Mouse (Mus musculus) liver, embryonic 14.5 days (tissue): ENCODE data around the gene C3. TPM values are rescaled to one million over a fixed set of nuclear protein-coding genes. Genes with fewer than 3 reads are reported as not detected.

Experiments
- ATAC-seq: fragments of 200-750 bp; cut with Nextera tagmentation; 2 replicates; pipeline ENCODE4 v1.8.0; 2017; ENCODE audit warnings: moderate number of reproducible peaks, mild to moderate bottlenecking, moderate library complexity; ENCODE audit not compliant: insufficient read depth
- DNase-seq, 3 experiments: peaks; one replicate each; pipeline ENCODE4 v3.0.0-alpha.2; 2012 to 2013; ENCODE audit warnings: low read depth in 3 of 3, low spot score in 3 of 3
- H3K27ac ChIP-seq: fragments of 300-500 bp; sonication (generic); 2 replicates; pipeline ENCODE4 v1.5.1; 2014; ENCODE audit warnings: moderate library complexity, mild to moderate bottlenecking, control low read depth, inconsistent platforms
- H3K27me3 ChIP-seq: fragments of 300-500 bp; sonication (generic); 2 replicates; pipeline ENCODE4 v1.6.1; 2014; ENCODE audit warnings: mild to moderate bottlenecking, low read length, moderate library complexity; ENCODE audit not compliant: control insufficient read depth, insufficient read depth
- H3K36me3 ChIP-seq: fragments of 300-500 bp; sonication (generic); replicated peaks from 2 replicates; pipeline ENCODE4 v1.6.1; 2014; ENCODE audit warnings: low read depth; ENCODE audit not compliant: control insufficient read depth, insufficient read depth
- H3K4me1 ChIP-seq, 2 experiments: fragments of 200-500 bp in 1 of 2; fragments of 300-500 bp in 1 of 2; sonication (generic) in 1 of 2; replicated peaks; 2 replicates each; pipeline ENCODE4 v1.6.1; 2012 to 2014; ENCODE audit warnings: antibody characterized with exemption in 1 of 2, inconsistent platforms in 1 of 2, low read length in 1 of 2; ENCODE audit not compliant: control insufficient read depth in 2 of 2, insufficient read depth in 2 of 2
- H3K4me2 ChIP-seq: fragments of 300-500 bp; sonication (generic); 2 replicates; pipeline ENCODE4 v1.6.1; 2014; ENCODE audit warnings: low read depth, mild to moderate bottlenecking, control low read depth, moderate library complexity
- H3K4me3 ChIP-seq, 2 experiments: fragments of 200-500 bp in 1 of 2; fragments of 300-500 bp in 1 of 2; sonication (generic) in 1 of 2; 2 replicates each; pipeline ENCODE4 v1.5.1; 2012 to 2014; ENCODE audit warnings: low read depth in 2 of 2, low read length in 2 of 2, mild to moderate bottlenecking in 2 of 2, control low read depth in 1 of 2, inconsistent platforms in 1 of 2, moderate library complexity in 1 of 2; ENCODE audit not compliant: insufficient read depth in 1 of 2
- H3K9ac ChIP-seq: fragments of 300-500 bp; sonication (generic); replicated peaks from 2 replicates; pipeline ENCODE4 v1.6.1; 2014; ENCODE audit warnings: mild to moderate bottlenecking, control low read depth, moderate library complexity
- H3K9me3 ChIP-seq: fragments of 300-500 bp; sonication (generic); 2 replicates; pipeline ENCODE4 v1.6.1; 2016; ENCODE audit warnings: low read length, mixed read lengths; ENCODE audit not compliant: control insufficient read depth
- CTCF ChIP-seq: IDR thresholded peaks from 2 replicates; pipeline ENCODE4 v1.5.1; 2016; ENCODE audit warnings: antibody characterized with exemption, low read depth, control low read depth
- EP300 ChIP-seq: IDR thresholded peaks from 2 replicates; pipeline ENCODE4 v1.6.1; 2016; ENCODE audit warnings: antibody characterized with exemption, low read depth
- WGBS: fragments of 180-500 bp; shearing (Covaris S2); extraction: QIAGEN DNeasy Blood & Tissue Kit; methylation state at CpG from one replicate; pipeline ENCODE4 v1.1.7; 2014; ENCODE audit not compliant: insufficient replicate concordance; 5-methylcytosine and 5-hydroxymethylcytosine counted together
- polyA plus RNA-seq, 2 experiments: library from polyadenylated mRNA; depleted of rRNA in 1 of 2; stranded (reverse) in 1 of 2; unstranded in 1 of 2; fragments of >200 nt; fragmentation: Nextera tagmentation in 1 of 2; extraction: Ambion mirVana in 1 of 2; gene quantifications; 2 replicates each; pipeline versions ENCODE4 v1.2.1 to v1.2.3; 2012 to 2014

Gene C3
- polyA plus RNA-seq, 2 experiments = 205 to 240 TPM

GRCm38 (mm10) chr17:57247393-57248200 is 19.7 kb upstream of the C3 start:
- Histone ChIP-seq H3K27ac (peak overlapping the region; percentile 70), H3K27me3 (peaks cover 2% of the 10 kb centered on the region; the same call in 1 of the 2 replicates), H3K4me3 (peak overlapping the region; percentile 82 to 92), H3K9me3 (no peaks in the 10 kb centered on the region), H3K9ac (peak overlapping the region; percentile 80), H3K36me3 (no peaks in the 10 kb centered on the region), H3K4me1 (peaks cover 7 to 14% of the 10 kb centered on the region in 2 experiments), H3K4me2 (peak overlapping the region; percentile 81)
- peak; percentile 85 for ATAC-seq
- TF ChIP-seq EP300 (peak; percentile 40), CTCF (0 out of 2 replicates have a peak, but pooled peaks have one; percentile 30)
- WGBS = under 1% methylated on average over 45 of the region's 46 CpGs
- peak; percentile 98 to 99 (median 98) for DNase-seq

GRCm38 (mm10) chr17:57246663-57247392 is 18.9 kb upstream of the C3 start:
- no peak for ATAC-seq
- Histone ChIP-seq H3K4me1 (peaks cover 7 to 14% of the 10 kb centered on the region in 2 experiments), H3K9ac (peak overlapping the region; percentile 80), H3K27ac (peak overlapping the region; percentile 13), H3K4me3 (peak overlapping the region; percentile 82 to 92), H3K36me3 (no peaks in the 10 kb centered on the region), H3K9me3 (no peaks in the 10 kb centered on the region), H3K4me2 (peak overlapping the region; percentile 81), H3K27me3 (peaks cover 2% of the 10 kb centered on the region; the same call in 1 of the 2 replicates)
- WGBS = 5% methylated on average over 18 of the region's 18 CpGs
- TF ChIP-seq EP300 = no peak
- peak; percentile 46 for TF ChIP-seq CTCF
- no peak for DNase-seq

GRCm38 (mm10) chr17:57245311-57245929 is 17.5 kb upstream of the C3 start:
- H3K4me3 ChIP-seq = no peak overlapping the region
- peaks cover 7 to 12% of the 10 kb centered on the region in 2 experiments for H3K4me1 ChIP-seq
- no peaks in the 10 kb centered on the region for H3K36me3 ChIP-seq
- no peak overlapping the region for H3K4me2 ChIP-seq
- no peak overlapping the region for H3K9ac ChIP-seq
- 79% methylated on average over 10 of the region's 10 CpGs for WGBS
- DNase-seq (no peak), ATAC-seq (no peak)
- peaks cover 2% of the 10 kb centered on the region; the same call in 1 of the 2 replicates for H3K27me3 ChIP-seq
- no peaks in the 10 kb centered on the region for H3K9me3 ChIP-seq
- TF ChIP-seq CTCF (no peak), EP300 (no peak)
- no peak overlapping the region for H3K27ac ChIP-seq

- H3K36me3 ChIP-seq = no peaks in the 10 kb centered on the region
- peaks cover 3 to 10% of the 10 kb centered on the region in 2 experiments for H3K4me1 ChIP-seq
- no peak overlapping the region for H3K9ac ChIP-seq
- DNase-seq = no peak
- no peaks in the 10 kb centered on the region for H3K9me3 ChIP-seq
- ATAC-seq = no peak
- H3K27me3 ChIP-seq = no peaks in the 10 kb centered on the region
- no peak overlapping the region for H3K27ac ChIP-seq
- 62% methylated on average over 10 of the region's 10 CpGs for WGBS
- TF ChIP-seq EP300 = no peak
- TF ChIP-seq CTCF = no peak
- no peak overlapping the region for H3K4me3 ChIP-seq
- no peak overlapping the region for H3K4me2 ChIP-seq
Observed at GRCm38 (mm10) chr17:57243650-57244370, 15.9 kb upstream of the C3 start.
